Mouse (Mus musculus): Measurements from ENCODE around the gene Creg2.

Creg2 gene

DNA sequence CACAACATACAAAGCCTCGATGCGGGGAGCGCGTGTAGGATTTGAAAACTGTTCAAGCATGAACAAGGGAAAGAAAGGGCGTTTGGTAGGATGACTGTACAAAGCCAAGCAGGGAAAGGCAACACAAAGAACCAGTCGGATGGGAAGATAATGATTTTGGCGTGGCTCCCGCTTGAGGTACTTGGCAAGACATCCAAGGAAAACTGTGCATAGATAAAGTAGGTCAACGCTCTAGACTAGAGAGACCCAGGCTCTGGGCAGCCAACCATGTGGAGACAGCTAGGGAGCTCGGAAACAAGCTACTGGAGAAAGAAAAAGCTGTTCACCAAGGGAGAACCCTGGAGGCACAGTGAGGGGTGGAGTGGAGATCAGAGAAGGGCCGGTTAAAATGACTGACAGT lies 52.5 kb downstream of the Creg2 start:
- in situ Hi-C loops (cut with MboI, MseI): loop anchor here in 1 of 2 experiments (10.0 kb wide), 1 partner anchor 276 kb away; no protein-coding TSS in a partner anchor

DNA sequence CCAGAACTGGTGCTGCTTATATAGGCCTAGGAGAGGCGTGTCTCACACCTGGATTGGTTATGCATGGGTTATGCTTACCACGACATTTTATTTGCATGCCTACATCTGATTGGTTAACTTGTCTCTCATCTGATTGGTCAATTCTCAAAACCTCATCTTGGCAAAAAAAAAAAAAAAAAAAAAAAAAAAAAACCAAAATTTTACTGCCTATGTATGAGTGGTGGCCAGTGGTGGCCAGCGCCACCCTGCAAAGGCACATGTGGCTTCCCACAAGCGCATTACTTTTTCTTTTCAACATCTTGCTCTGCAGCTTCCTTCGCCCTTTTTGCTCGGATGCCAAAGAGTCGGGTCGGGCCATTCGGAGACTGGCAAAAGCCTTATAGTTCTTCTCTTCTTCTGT lies 54.1 kb downstream of the Creg2 start:
- in situ Hi-C loops (cut with MboI, MseI): loop anchor here in 1 of 2 experiments (10.0 kb wide), 1 partner anchor 278 kb away; no protein-coding TSS in a partner anchor

DNA sequence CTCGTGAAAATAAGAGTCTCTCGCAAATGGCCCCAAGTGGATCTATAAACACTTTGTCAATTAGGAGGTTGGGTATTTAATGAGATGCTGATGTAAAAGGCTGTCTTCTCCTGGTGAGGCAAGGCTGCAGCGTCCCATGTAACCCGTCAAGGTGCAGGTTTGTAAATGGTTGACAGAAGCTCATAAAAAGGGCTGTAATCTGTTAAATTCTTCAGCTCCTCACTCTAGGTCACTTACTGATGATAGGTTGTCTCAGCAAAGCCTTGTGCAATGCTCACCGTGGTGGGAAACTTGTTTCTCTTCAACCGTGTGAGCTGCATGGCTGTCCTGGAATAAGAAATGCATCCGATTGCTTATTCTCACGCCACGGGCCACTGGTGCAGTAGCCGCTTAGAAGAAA lies 57.4 kb downstream of the Creg2 start:
- in situ Hi-C loops (cut with MboI, MseI): loop anchor here in 1 of 2 experiments (10.0 kb wide), 1 partner anchor 281 kb away; no protein-coding TSS in a partner anchor

DNA sequence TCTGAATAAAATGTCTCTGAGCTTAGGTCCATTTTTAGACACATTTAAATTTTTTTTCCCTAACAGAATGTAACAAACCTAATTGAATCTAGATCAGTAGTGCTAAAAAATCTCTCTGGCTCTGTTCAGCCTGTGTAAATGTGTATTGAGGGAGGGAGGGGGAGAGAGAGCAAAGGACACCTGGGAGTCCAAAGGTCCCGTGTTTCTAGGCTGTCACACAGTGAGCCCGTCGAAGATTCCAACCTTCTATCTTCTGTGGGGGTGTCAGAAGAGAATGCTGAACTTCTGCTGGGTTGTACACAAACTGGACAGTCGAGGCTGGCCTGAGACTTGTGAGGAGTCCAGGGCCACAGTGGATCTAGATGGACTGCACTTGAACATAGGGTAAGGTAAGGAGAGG lies 59.2 kb downstream of the Creg2 start:
- in situ Hi-C loops (cut with MboI, MseI): loop anchor here in 1 of 2 experiments (10.0 kb wide), 1 partner anchor 283 kb away; no protein-coding TSS in a partner anchor

DNA sequence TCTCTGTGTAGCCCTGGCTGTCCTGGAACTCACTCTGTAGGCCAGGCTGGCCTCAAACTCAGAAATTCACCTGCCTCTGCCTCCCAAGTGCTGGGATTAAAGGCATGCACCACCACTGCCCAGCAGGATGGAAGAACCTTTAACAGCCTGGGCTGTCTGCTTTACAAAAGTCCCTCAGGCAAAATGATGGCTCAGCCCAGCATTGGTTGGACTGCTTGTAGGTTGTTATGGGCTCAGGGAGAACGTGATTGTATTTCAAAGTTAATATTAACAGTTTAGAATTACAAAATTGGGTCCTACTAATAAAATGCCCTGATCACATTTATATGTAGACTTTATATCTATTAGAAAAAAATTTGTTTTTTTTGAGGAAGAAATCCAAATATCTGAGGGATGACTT lies 59.7 kb downstream of the Creg2 start:
- in situ Hi-C loops (cut with MboI, MseI): loop anchor here in 1 of 2 experiments (10.0 kb wide), 1 partner anchor 283 kb away; no protein-coding TSS in a partner anchor

- in situ Hi-C loops (cut with MboI, MseI): loop anchor here in 1 of 2 experiments (10.0 kb wide), 1 partner anchor 285 kb away; no protein-coding TSS in a partner anchor
Measured at GRCm38 (mm10) chr1:39590193-39590592, 61.1 kb downstream of the Creg2 start.

DNA sequence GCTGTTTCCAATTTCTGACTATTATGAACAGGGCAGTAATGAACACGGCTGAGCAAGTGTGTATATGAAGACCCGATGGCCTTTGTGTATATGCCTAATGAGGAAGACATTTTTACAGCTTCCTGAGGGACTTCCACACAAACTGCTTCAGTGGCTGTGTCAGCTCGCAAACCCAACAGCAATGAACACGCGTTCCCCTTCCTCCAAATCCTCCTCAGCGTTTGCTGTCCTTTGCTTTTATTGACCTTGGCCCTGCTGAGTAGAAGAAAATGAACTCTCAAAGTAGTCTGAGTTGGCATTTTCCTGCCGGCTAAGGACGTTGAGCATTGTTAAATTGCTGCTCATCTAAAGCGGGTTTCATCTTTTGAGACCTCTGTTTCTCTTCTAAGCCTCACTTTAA lies 65.9 kb downstream of the Creg2 start:
- in situ Hi-C loops (cut with MboI, MseI): no loop called here

DNA sequence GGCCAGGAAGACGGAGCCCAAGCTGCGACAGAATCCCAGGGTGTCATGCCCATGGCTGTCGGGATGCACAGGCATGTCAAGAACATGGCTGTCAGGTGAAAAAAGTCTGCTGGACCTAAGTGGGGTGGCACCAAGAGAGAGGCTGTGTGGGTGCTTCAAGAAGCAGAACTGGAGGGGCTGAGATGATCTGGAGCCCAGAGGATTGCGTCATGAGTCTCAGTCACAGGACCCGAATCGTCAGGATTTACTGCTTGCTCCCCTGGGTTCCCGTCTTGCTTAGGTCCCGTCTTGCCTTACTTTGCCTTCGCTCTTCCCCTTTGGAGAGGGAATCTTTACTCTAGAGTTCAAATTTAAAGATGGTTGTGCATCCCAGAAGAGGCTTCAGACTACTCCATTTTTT lies 68.1 kb downstream of the Creg2 start:
- in situ Hi-C loops (cut with MboI, MseI): no loop called here

- in situ Hi-C loops (cut with MboI, MseI): no loop called here
Measured at GRCm38 (mm10) chr1:39581215-39581614, 70.1 kb downstream of the Creg2 start.

- in situ Hi-C loops (cut with MboI, MseI): loop anchor here (5.0 to 10.0 kb wide), 2 partner anchors 37 to 936 kb away; partner anchors contain the start of gene Il18rap (in 1 of the 2)
Measured at GRCm38 (mm10) chr1:39579139-39579538, 72.1 kb downstream of the Creg2 start.

DNA sequence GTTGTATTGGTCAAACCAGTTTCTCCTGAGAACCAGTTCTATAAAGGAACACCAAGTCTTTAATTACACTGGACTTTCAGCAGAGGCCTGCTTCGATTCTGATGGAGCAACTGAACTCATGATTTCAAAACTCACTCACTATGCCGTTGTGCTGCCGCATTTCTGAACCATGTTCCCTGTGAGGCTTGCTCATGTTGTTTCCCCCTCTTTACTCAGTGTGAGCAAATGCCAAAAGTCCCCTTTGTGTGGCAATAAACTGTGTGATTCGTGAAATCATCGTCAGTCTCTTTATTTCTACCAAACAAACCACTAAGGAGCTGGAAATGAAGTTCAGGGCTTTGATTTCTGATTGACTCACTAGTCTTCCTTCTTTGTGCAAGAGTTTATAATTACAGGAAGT lies 72.8 kb downstream of the Creg2 start:
- in situ Hi-C loops (cut with MboI, MseI): loop anchor here (5.0 to 10.0 kb wide), 2 partner anchors 36 to 936 kb away; partner anchors contain the start of gene Il18rap (in 1 of the 2)

DNA sequence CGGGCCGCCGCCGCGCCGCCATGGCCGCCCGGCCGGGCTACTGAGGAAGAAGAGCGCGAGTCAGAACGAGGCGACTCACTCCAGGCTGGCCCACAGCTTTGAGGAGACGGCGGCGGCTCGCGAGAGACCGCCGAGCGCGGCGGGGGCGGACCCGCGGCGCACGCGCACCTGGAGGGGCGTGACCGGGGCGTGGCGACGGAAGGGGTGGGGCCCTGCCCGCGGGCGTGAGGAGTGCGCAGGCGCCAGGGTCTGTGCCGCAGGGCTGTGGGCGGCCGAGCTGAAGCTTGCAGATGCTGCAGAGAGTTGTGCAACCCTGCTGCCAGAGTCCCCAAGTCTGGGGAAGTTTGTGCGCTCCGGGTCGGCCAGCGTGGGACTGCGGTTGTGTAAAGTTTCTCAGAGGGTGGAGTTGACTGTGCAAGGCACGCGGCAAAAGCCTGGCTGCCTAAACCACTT lies 74.0 kb downstream of the Creg2 start, which contains the start of gene Rnf149:
Gene Rnf149 (minus strand): TSS at position 153 of the 453 bp plus-strand sequence.
- in situ Hi-C loops (cut with MboI, MseI): loop anchor here (5.0 to 10.0 kb wide), 2 partner anchors 35 to 938 kb away; partner anchors contain the start of gene Il18rap (in 1 of the 2)

DNA sequence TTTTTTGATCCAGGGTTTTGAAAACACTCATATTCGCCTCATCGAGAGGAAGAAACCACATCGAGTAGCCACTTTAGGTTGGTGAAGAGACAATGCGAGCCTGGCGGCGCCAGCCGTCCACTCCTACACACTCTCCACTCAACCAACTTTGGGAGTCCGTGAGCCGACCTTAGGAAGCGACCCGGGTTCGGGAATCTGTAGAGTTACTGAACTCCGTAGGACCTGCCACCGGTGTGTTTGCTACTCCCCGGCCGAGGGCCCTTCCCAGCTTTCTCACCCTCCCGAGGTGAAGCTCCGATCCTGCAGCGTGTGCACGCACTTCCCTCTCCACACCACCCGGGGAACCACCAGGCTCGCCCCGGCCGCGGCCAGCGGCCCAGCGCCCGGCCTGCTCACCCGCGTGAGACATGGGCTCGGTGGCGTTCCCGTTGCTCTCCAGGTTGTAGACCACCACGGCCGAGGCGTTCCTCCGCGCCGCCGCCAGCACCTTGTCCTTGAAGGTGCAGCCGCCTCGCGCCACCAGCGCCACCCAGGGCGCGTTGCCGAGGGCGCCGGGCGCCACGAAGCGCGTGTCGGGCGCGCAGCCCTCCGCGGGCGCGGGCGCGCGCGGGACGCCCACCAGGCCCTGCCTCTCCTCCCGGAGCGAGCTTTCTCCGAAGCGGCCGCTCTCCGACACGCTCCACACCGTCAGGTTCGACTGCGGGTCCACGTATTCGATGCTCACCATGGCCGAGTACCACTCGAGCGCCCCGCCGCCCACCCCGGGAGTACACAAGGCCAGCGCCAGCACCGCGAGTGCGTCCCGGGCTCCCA lies 74.6 kb downstream of the Creg2 start:
- in situ Hi-C loops (cut with MboI, MseI): loop anchor here (5.0 to 10.0 kb wide), 2 partner anchors 34 to 938 kb away; partner anchors contain the start of gene Il18rap (in 1 of the 2)

DNA sequence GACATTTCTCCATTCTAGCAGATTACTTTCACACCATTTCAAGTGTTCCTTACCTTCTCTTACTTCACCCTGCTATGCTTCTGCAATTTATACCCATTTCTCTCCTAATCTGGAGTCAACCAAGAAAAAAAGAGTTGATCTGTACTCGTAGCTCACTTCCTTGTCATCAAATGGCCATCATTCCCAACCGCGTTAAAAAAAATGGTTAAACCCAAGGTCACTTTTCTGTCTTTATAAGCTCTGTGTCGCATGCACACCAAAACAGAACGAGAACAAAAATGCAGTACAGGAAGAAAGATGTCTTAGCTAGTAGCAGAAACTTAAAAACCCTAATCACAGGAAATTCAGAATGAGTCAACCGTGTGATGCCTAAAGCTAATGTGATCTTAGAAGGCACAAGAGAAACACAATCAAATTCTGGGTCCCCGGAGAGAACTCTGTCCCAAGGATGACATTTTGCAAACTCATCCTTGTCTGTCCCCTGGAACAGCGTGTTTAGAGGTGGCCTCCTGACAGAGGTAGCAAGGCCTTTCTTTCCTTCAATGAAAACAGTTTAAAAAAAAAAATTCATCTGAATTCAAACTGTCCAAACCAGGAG lies 75.4 kb downstream of the Creg2 start:
- in situ Hi-C loops (cut with MboI, MseI): loop anchor here (5.0 to 10.0 kb wide), 2 partner anchors 34 to 939 kb away; partner anchors contain the start of gene Il18rap (in 1 of the 2)

- in situ Hi-C loops (cut with MboI, MseI): loop anchor here in 1 of 2 experiments (10.0 kb wide), 1 partner anchor 941 kb away; the partner anchor contains the start of gene Il18rap
Measured at GRCm38 (mm10) chr1:39573890-39574289, 77.4 kb downstream of the Creg2 start.

DNA sequence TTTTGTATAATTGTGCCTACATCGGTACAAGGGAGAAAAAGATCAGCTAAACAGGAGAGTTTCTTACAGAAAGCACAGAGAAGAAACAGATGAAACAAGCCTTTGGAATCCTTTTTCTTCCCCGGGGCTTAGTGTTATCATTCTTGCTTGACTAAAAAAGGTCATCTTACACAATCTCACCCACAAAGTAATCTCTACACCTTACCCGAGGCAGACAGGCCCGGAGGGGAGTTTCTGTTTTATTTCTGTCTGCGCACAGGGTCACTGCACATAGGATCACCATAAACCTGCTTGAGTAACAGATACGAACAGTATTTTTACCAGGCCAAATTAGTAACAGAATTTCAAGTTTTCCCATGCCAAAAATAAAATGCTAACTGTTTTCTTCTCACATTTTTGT lies 79.6 kb downstream of the Creg2 start:
- in situ Hi-C loops (cut with MboI, MseI): loop anchor here in 1 of 2 experiments (10.0 kb wide), 1 partner anchor 943 kb away; the partner anchor contains the start of gene Il18rap
